Mouse (Mus musculus): ENCODE data around the gene Slc38a4.

Slc38a4 gene

GRCm38 (mm10) chr15:97055794-97056193, at the start of gene Slc38a4:
Slc38a4 (minus strand) TSS chr15:97055956.
- DNase-seq (ENCODE audit: low spot score in 2 of 2) = no peak

- DNase-seq (ENCODE audit: low spot score in 2 of 2) = no peak
Measured at GRCm38 (mm10) chr15:97104889-97105391, 49.2 kb upstream of the Slc38a4 start.

GRCm38 (mm10) chr15:97104048-97104447, 48.3 kb upstream of the Slc38a4 start:
- DNase-seq (ENCODE audit: low spot score in 2 of 2) = no peak

GRCm38 (mm10) chr15:97102811-97103210, 47.1 kb upstream of the Slc38a4 start:
- no peak for DNase-seq (ENCODE audit: low spot score in 2 of 2)

- no peak for DNase-seq (ENCODE audit: low spot score in 2 of 2)
Measured at GRCm38 (mm10) chr15:97102181-97102580, 46.4 kb upstream of the Slc38a4 start.

- no peak for DNase-seq (ENCODE audit: low spot score in 2 of 2)
Measured at GRCm38 (mm10) chr15:97099101-97099500, 43.3 kb upstream of the Slc38a4 start.

- DNase-seq (ENCODE audit: low spot score in 2 of 2) = no peak
Measured at GRCm38 (mm10) chr15:97097548-97097947, 41.8 kb upstream of the Slc38a4 start.

- DNase-seq (ENCODE audit: low spot score in 2 of 2) = no peak
Measured at GRCm38 (mm10) chr15:97089526-97089925, 33.8 kb upstream of the Slc38a4 start.

GRCm38 (mm10) chr15:97085833-97086232, 30.1 kb upstream of the Slc38a4 start:
- no peak for DNase-seq (ENCODE audit: low spot score in 2 of 2)

GRCm38 (mm10) chr15:97077665-97078064, 21.9 kb upstream of the Slc38a4 start:
- no peak for DNase-seq (ENCODE audit: low spot score in 2 of 2)

- no peak for DNase-seq (ENCODE audit: low spot score in 2 of 2)
Measured at GRCm38 (mm10) chr15:97076092-97076491, 20.3 kb upstream of the Slc38a4 start.

GRCm38 (mm10) chr15:97075240-97075639, 19.5 kb upstream of the Slc38a4 start:
- DNase-seq (ENCODE audit: low spot score in 2 of 2) = no peak

- no peak for DNase-seq (ENCODE audit: low spot score in 2 of 2)
Measured at GRCm38 (mm10) chr15:97072859-97073826, 17.4 kb upstream of the Slc38a4 start.

GRCm38 (mm10) chr15:97067340-97068136, 11.8 kb upstream of the Slc38a4 start:
- no peak for DNase-seq (ENCODE audit: low spot score in 2 of 2)

- no peak for DNase-seq (ENCODE audit: low spot score in 2 of 2)
Measured at GRCm38 (mm10) chr15:97066937-97067336, 11.2 kb upstream of the Slc38a4 start.

- DNase-seq (ENCODE audit: low spot score in 2 of 2) = no peak
Measured at GRCm38 (mm10) chr15:97063211-97063610, 7.5 kb upstream of the Slc38a4 start.

- no peak for DNase-seq (ENCODE audit: low spot score in 2 of 2)
Measured at GRCm38 (mm10) chr15:97060973-97061372, 5.2 kb upstream of the Slc38a4 start.

GRCm38 (mm10) chr15:97060571-97060970, 4.8 kb upstream of the Slc38a4 start:
- DNase-seq (ENCODE audit: low spot score in 2 of 2) = no peak

- no peak for DNase-seq (ENCODE audit: low spot score in 2 of 2)
Measured at GRCm38 (mm10) chr15:97060102-97060501, 4.3 kb upstream of the Slc38a4 start.

- DNase-seq (ENCODE audit: low spot score in 2 of 2) = no peak
Measured at GRCm38 (mm10) chr15:97059071-97060041, 3.6 kb upstream of the Slc38a4 start.

All from urinary bladder, adult 18-20 months (tissue).